Mouse (Mus musculus) heart, embryonic 16.5 days (tissue): Measurements from ENCODE around the gene Alox12e. TPM values are rescaled to one million over a fixed set of nuclear protein-coding genes. Genes with fewer than 3 reads are reported as not detected.

Source experiments
- ATAC-seq: fragments of 200-750 bp; cut with Nextera tagmentation; replicated peaks from 2 replicates; pipeline ENCODE4 v1.8.0; 2017; ENCODE audit warnings: moderate number of reproducible peaks; ENCODE audit not compliant: insufficient read depth, low FRiP score; ENCODE audit errors: extremely low read depth
- H3K27ac ChIP-seq: fragments of 300-500 bp; sonication (generic); 2 replicates; pipeline ENCODE4 v1.5.1; 2014; ENCODE audit warnings: mild to moderate bottlenecking, low read length, control low read depth, moderate library complexity
- H3K27me3 ChIP-seq: fragments of 300-500 bp; sonication (generic); 2 replicates; pipeline ENCODE4 v1.6.1; 2014; ENCODE audit warnings: low read length, mixed read lengths; ENCODE audit not compliant: control insufficient read depth, insufficient read depth
- H3K36me3 ChIP-seq: fragments of 300-500 bp; sonication (generic); 2 replicates; pipeline ENCODE4 v1.6.1; 2014; ENCODE audit not compliant: control insufficient read depth, insufficient read depth
- H3K4me1 ChIP-seq: fragments of 300-500 bp; sonication (generic); 2 replicates; pipeline ENCODE4 v1.6.1; 2014; ENCODE audit warnings: low read length, mixed read lengths; ENCODE audit not compliant: control insufficient read depth, insufficient read depth
- H3K4me2 ChIP-seq: fragments of 300-500 bp; sonication (generic); 2 replicates; pipeline ENCODE4 v1.6.1; 2014; ENCODE audit warnings: low read depth, mild to moderate bottlenecking, control low read depth, low read length
- H3K4me3 ChIP-seq: fragments of 300-500 bp; sonication (generic); 2 replicates; pipeline ENCODE4 v1.5.1; 2014; ENCODE audit warnings: mild to moderate bottlenecking, control low read depth, low read length
- H3K9ac ChIP-seq: fragments of 300-500 bp; sonication (generic); 2 replicates; pipeline ENCODE4 v1.6.1; 2014; ENCODE audit warnings: low read length, control low read depth
- H3K9me3 ChIP-seq: fragments of 300-500 bp; sonication (generic); replicated peaks from 2 replicates; pipeline ENCODE4 v1.6.1; 2016; ENCODE audit warnings: low read length; ENCODE audit not compliant: control insufficient read depth
- WGBS: fragments of 180-500 bp; shearing (Covaris S2); extraction: QIAGEN DNeasy Blood & Tissue Kit; methylation state at CpG from one replicate; pipeline ENCODE4 v1.1.7; 2014; 5-methylcytosine and 5-hydroxymethylcytosine counted together
- polyA plus RNA-seq: library from polyadenylated mRNA; unstranded; fragments of >200 nt; fragmentation: Nextera tagmentation; extraction: Ambion mirVana; gene quantifications from 2 replicates; pipeline ENCODE4 v1.2.1, GENCODE M21; 2015

Gene Alox12e
- polyA plus RNA-seq, 1 experiment from 2014 or later: 7.2 TPM

- Histone ChIP-seq H3K4me1 (peaks cover 3% of the 10 kb centered on the region; the same call in 1 of the 2 replicates), H3K36me3 (no peaks in the 10 kb centered on the region), H3K27ac (peak overlapping the region; percentile 41; the same call in 1 of the 2 replicates), H3K27me3 (no peaks in the 10 kb centered on the region), H3K4me3 (no peak overlapping the region), H3K4me2 (no peak overlapping the region), H3K9ac (no peak overlapping the region), H3K9me3 (no peaks in the 10 kb centered on the region)
- WGBS: 54% methylated on average over 3 of the region's 3 CpGs
- ATAC-seq: no peak; the same call in 1 of the 2 replicates
Measured at GRCm38 (mm10) chr11:70280441-70280840, 42.0 kb downstream of the Alox12e start.

GRCm38 (mm10) chr11:70278961-70279360 lies 43.5 kb downstream of the Alox12e start:
- Histone ChIP-seq H3K4me2 (no peak overlapping the region), H3K4me1 (peaks cover 3% of the 10 kb centered on the region; the same call in 1 of the 2 replicates), H3K27ac (no peak overlapping the region), H3K4me3 (no peak overlapping the region), H3K36me3 (no peaks in the 10 kb centered on the region), H3K9ac (no peak overlapping the region), H3K27me3 (no peaks in the 10 kb centered on the region), H3K9me3 (no peaks in the 10 kb centered on the region)
- ATAC-seq: no peak
- WGBS: 81% methylated on average over 3 of the region's 3 CpGs

GRCm38 (mm10) chr11:70271641-70272040 lies 50.8 kb downstream of the Alox12e start:
- no peaks in the 10 kb centered on the region for H3K9me3 ChIP-seq
- no peak overlapping the region for H3K4me2 ChIP-seq
- no peak for ATAC-seq
- H3K9ac ChIP-seq: no peak overlapping the region
- H3K27ac ChIP-seq: no peak overlapping the region
- H3K36me3 ChIP-seq: no peaks in the 10 kb centered on the region
- H3K4me1 ChIP-seq: no peaks in the 10 kb centered on the region; the same call in 1 of the 2 replicates
- H3K4me3 ChIP-seq: no peak overlapping the region
- 81% methylated on average over 7 of the region's 7 CpGs for WGBS
- no peaks in the 10 kb centered on the region for H3K27me3 ChIP-seq

- H3K27me3 ChIP-seq: no peaks in the 10 kb centered on the region
- no peaks in the 10 kb centered on the region for H3K9me3 ChIP-seq
- H3K9ac ChIP-seq: no peak overlapping the region
- peak overlapping the region; percentile 53 for H3K27ac ChIP-seq
- 32% methylated on average over 1 of the region's 1 CpGs for WGBS
- H3K4me2 ChIP-seq: no peak overlapping the region
- no peaks in the 10 kb centered on the region for H3K36me3 ChIP-seq
- peaks cover 11% of the 10 kb centered on the region for H3K4me1 ChIP-seq
- H3K4me3 ChIP-seq: no peak overlapping the region
- ATAC-seq: no peak
Measured at GRCm38 (mm10) chr11:70266405-70266804, 56.0 kb downstream of the Alox12e start.

GRCm38 (mm10) chr11:70265819-70266218 lies 56.6 kb downstream of the Alox12e start:
- Histone ChIP-seq H3K9ac (no peak overlapping the region), H3K27me3 (no peaks in the 10 kb centered on the region), H3K36me3 (no peaks in the 10 kb centered on the region), H3K27ac (peak overlapping the region; percentile 53), H3K4me1 (peaks cover 11% of the 10 kb centered on the region), H3K4me2 (no peak overlapping the region), H3K9me3 (no peaks in the 10 kb centered on the region), H3K4me3 (no peak overlapping the region)
- 61% methylated on average over 4 of the region's 4 CpGs for WGBS
- ATAC-seq: no peak

Other genes starting within 250 kb of the Alox12e start
- gene Asgr2, start 230.0 kb downstream of the Alox12e start, polyA plus RNA-seq: 0.22 TPM in 1 of 2 replicates, not detected in the other
- 0.64 and 1.1 TPM in 2 replicates for gene Mgl2, start 192.3 kb downstream of the Alox12e start, polyA plus RNA-seq
- gene Clec10a, start 166.4 kb downstream of the Alox12e start, polyA plus RNA-seq: 0.51 and 1.1 TPM in 2 replicates
- gene Slc16a11, start 109.9 kb downstream of the Alox12e start, polyA plus RNA-seq: 0.33 and 0.41 TPM in 2 replicates
- gene Slc16a13, start 101.6 kb downstream of the Alox12e start, polyA plus RNA-seq: 5.0 and 5.6 TPM in 2 replicates
- 18.1 and 20.2 TPM in 2 replicates for gene Bcl6b, start 92.8 kb downstream of the Alox12e start, polyA plus RNA-seq
- 116 and 121 TPM in 2 replicates for gene 0610010K14Rik, start 84.7 kb downstream of the Alox12e start, polyA plus RNA-seq
- 8.2 and 9.0 TPM in 2 replicates for gene Gm21988, start 82.8 kb downstream of the Alox12e start, polyA plus RNA-seq
- 218 and 227 TPM in 2 replicates for gene Rnasek, start 82.8 kb downstream of the Alox12e start, polyA plus RNA-seq
- gene Alox12, start 67.3 kb downstream of the Alox12e start, polyA plus RNA-seq: 3.5 and 4.2 TPM in 2 replicates
- 0.56 and 1.1 TPM in 2 replicates for gene Alox15, start 29.4 kb upstream of the Alox12e start, polyA plus RNA-seq
- 22.1 and 22.5 TPM in 2 replicates for gene Pelp1, start 87.4 kb upstream of the Alox12e start, polyA plus RNA-seq
- 9.5 and 11.7 TPM in 2 replicates for gene Arrb2, start 110.0 kb upstream of the Alox12e start, polyA plus RNA-seq
- gene Med11, start 129.3 kb upstream of the Alox12e start, polyA plus RNA-seq: 25.2 and 27.8 TPM in 2 replicates
- gene Zmynd15, start 136.8 kb upstream of the Alox12e start, polyA plus RNA-seq: 1.5 and 1.7 TPM in 2 replicates
- 10.2 and 10.9 TPM in 2 replicates for gene Cxcl16, start 137.4 kb upstream of the Alox12e start, polyA plus RNA-seq
- gene Tm4sf5, start 182.6 kb upstream of the Alox12e start, polyA plus RNA-seq: 5.2 and 5.6 TPM in 2 replicates
- 0.31 and 1.3 TPM in 2 replicates for gene Vmo1, start 192.0 kb upstream of the Alox12e start, polyA plus RNA-seq
- gene Gltpd2, start 196.6 kb upstream of the Alox12e start, polyA plus RNA-seq: 0.16 and 0.37 TPM in 2 replicates
- 607 and 623 TPM in 2 replicates for gene Psmb6, start 202.7 kb upstream of the Alox12e start, polyA plus RNA-seq
- gene Gm40193, start 210.3 kb upstream of the Alox12e start, polyA plus RNA-seq: not detected in 2 replicates
- 9.1 and 12.0 TPM in 2 replicates for gene Pld2, start 217.4 kb upstream of the Alox12e start, polyA plus RNA-seq
- gene Mink1, start 240.3 kb upstream of the Alox12e start, polyA plus RNA-seq: 9.8 and 10.3 TPM in 2 replicates